Mouse (Mus musculus): ENCODE measurements around the gene Ppm1k.
"Not testable (repeated sequence)": the region's sequence is repeated elsewhere in the genome, so short reads cannot be mapped to it uniquely, and the experiment has no call there.

Ppm1k gene

GRCm38 (mm10) chr6:57535386-57535936, at the start of gene Ppm1k:
Gene Ppm1k (minus strand): TSS chr6:57535468.
- peak; percentile 87 to 96 for DNase-seq (ENCODE audit: low spot score in 2 of 2)

GRCm38 (mm10) chr6:57582356-57582755, 47.1 kb upstream of the Ppm1k start:
- DNase-seq (ENCODE audit: low spot score in 2 of 2): no peak

GRCm38 (mm10) chr6:57581595-57581994, 46.3 kb upstream of the Ppm1k start:
- no peak for DNase-seq (ENCODE audit: low spot score in 2 of 2)

- peak; percentile 5 to 21 for DNase-seq (ENCODE audit: low spot score in 2 of 2)
Measured at GRCm38 (mm10) chr6:57580881-57581548, 45.7 kb upstream of the Ppm1k start, which contains the start of gene Herc6. Gene Herc6 (plus strand): TSS chr6:57581000.

GRCm38 (mm10) chr6:57571587-57571986, 36.3 kb upstream of the Ppm1k start:
- DNase-seq (ENCODE audit: low spot score in 2 of 2): no peak

- peak in 1 of 2 experiments; percentile 40 for DNase-seq (ENCODE audit: low spot score in 2 of 2)
Measured at GRCm38 (mm10) chr6:57570170-57570974, 35.1 kb upstream of the Ppm1k start.

GRCm38 (mm10) chr6:57567630-57568029, 32.4 kb upstream of the Ppm1k start:
- DNase-seq (ENCODE audit: low spot score in 2 of 2): no peak

GRCm38 (mm10) chr6:57565452-57565851, 30.2 kb upstream of the Ppm1k start:
- DNase-seq (ENCODE audit: low spot score in 2 of 2): peak in 1 of 2 experiments; percentile 2

GRCm38 (mm10) chr6:57563454-57563853, 28.2 kb upstream of the Ppm1k start:
- DNase-seq (ENCODE audit: low spot score in 2 of 2): no peak

- DNase-seq (ENCODE audit: low spot score in 2 of 2): no peak
Measured at GRCm38 (mm10) chr6:57557796-57558317, 22.6 kb upstream of the Ppm1k start.

GRCm38 (mm10) chr6:57551211-57551796, 16.0 kb upstream of the Ppm1k start:
- no peak for DNase-seq (ENCODE audit: low spot score in 2 of 2)

GRCm38 (mm10) chr6:57544866-57545265, 9.6 kb upstream of the Ppm1k start:
- no peak for DNase-seq (ENCODE audit: low spot score in 2 of 2)

GRCm38 (mm10) chr6:57543591-57543990, 8.3 kb upstream of the Ppm1k start:
- DNase-seq (ENCODE audit: low spot score in 2 of 2): not testable (repeated sequence)

GRCm38 (mm10) chr6:57541737-57542335, 6.6 kb upstream of the Ppm1k start:
- DNase-seq (ENCODE audit: low spot score in 2 of 2): no peak

- DNase-seq (ENCODE audit: low spot score in 2 of 2): no peak
Measured at GRCm38 (mm10) chr6:57540950-57541498, 5.8 kb upstream of the Ppm1k start.

GRCm38 (mm10) chr6:57537887-57538286, 2.6 kb upstream of the Ppm1k start:
- DNase-seq (ENCODE audit: low spot score in 2 of 2): no peak

GRCm38 (mm10) chr6:57535971-57536669, 852 bp upstream of the Ppm1k start:
- DNase-seq (ENCODE audit: low spot score in 2 of 2): peak in 1 of 2 experiments; percentile 14

- peak; percentile 27 for DNase-seq (ENCODE audit: low spot score in 2 of 2)
Measured at GRCm38 (mm10) chr6:57534611-57535286, 519 bp downstream of the Ppm1k start.

- DNase-seq (ENCODE audit: low spot score in 2 of 2): peak in 1 of 2 experiments; percentile 14
Measured at GRCm38 (mm10) chr6:57534231-57534610, 1.0 kb downstream of the Ppm1k start.

GRCm38 (mm10) chr6:57533410-57533809, 1.9 kb downstream of the Ppm1k start:
- no peak for DNase-seq (ENCODE audit: low spot score in 2 of 2)

All from cerebellum, postnatal 4 days (tissue).